Mouse (Mus musculus) heart, postnatal 25 days (tissue): Measurements from ENCODE around the gene Rpl28. TPM values are rescaled to one million over a fixed set of nuclear protein-coding genes. Genes with fewer than 3 reads are reported as not detected.

Experiments
- DNase-seq: peaks from one replicate; pipeline ENCODE4 v3.0.0; 2022; ENCODE audit warnings: low spot score
- intact Hi-C: fragments of 180-260 bp; cut with DNase I; formaldehyde crosslinking; loops from one replicate; pipeline ENCODE4 v1.15.1; 2025
- total RNA-seq, 2 experiments: library from RNA; stranded (reverse); gene quantifications; 2 replicates each; pipeline ENCODE4 v1.2.3; 2021

Gene Rpl28
- total RNA-seq, 2 experiments from 2014 or later: 489 to 533 TPM

GRCm38 (mm10) chr7:4821690-4822089 is 29.0 kb downstream of the Rpl28 start:
- intact Hi-C loops: no loop called here
- DNase-seq: no peak

GRCm38 (mm10) chr7:4822162-4822907 is 29.7 kb downstream of the Rpl28 start:
- DNase-seq: no peak
- intact Hi-C loops: no loop called here

GRCm38 (mm10) chr7:4825365-4825764 is 32.7 kb downstream of the Rpl28 start:
- no peak for DNase-seq
- intact Hi-C loops: no loop called here

- intact Hi-C loops: no loop called here
- DNase-seq: no peak
These were observed 37.8 kb downstream of the Rpl28 start for GRCm38 (mm10) chr7:4830476-4830875.

GRCm38 (mm10) chr7:4835631-4836327 is 43.1 kb downstream of the Rpl28 start:
- intact Hi-C loops: no loop called here
- DNase-seq: no peak

GRCm38 (mm10) chr7:4836351-4836792 is 43.7 kb downstream of the Rpl28 start:
- intact Hi-C loops: no loop called here
- DNase-seq: no peak

- intact Hi-C loops: no loop called here
- no peak for DNase-seq
These were observed 45.0 kb downstream of the Rpl28 start for GRCm38 (mm10) chr7:4837639-4838038.

- DNase-seq: no peak
- intact Hi-C loops: no loop called here
These were observed 49.4 kb downstream of the Rpl28 start for GRCm38 (mm10) chr7:4842077-4842476.

- intact Hi-C loops: no loop called here
- no peak for DNase-seq
These were observed 50.0 kb downstream of the Rpl28 start for GRCm38 (mm10) chr7:4842634-4843131.

- intact Hi-C loops: no loop called here
- no peak for DNase-seq
These were observed 51.0 kb downstream of the Rpl28 start for GRCm38 (mm10) chr7:4843604-4844244.

GRCm38 (mm10) chr7:4844245-4844916 is 51.7 kb downstream of the Rpl28 start, which contains the start of gene Shisa7:
Shisa7 (minus strand) TSS chr7:4844696.
- DNase-seq: no peak
- intact Hi-C loops: no loop called here

Other genes starting within 250 kb of the Rpl28 start
- 1 to 10 TPM in 1 of 2 experiments, under 1 TPM in 1; 0.94 to 1.1 TPM for gene Syt5, start 245.3 kb upstream of the Rpl28 start, total RNA-seq
- not detected for gene Ptprh, start 188.8 kb upstream of the Rpl28 start, total RNA-seq
- 1 to 10 TPM; 4.9 to 6.4 TPM for gene Tmem86b, start 161.5 kb upstream of the Rpl28 start, total RNA-seq
- 10 to 100 TPM; 74.9 to 76.3 TPM for gene Ppp6r1, start 133.9 kb upstream of the Rpl28 start, total RNA-seq
- gene Hspbp1, start 107.8 kb upstream of the Rpl28 start, total RNA-seq: 10 to 100 TPM; 32.1 to 33.3 TPM
- 1 to 10 TPM; 1.1 to 1.3 TPM for gene Brsk1, start 102.3 kb upstream of the Rpl28 start, total RNA-seq
- gene Tmem150b, start 67.6 kb upstream of the Rpl28 start, total RNA-seq: under 1 TPM; 0.22 to 0.23 TPM
- 10 to 100 TPM; 16.4 to 20.7 TPM for gene Kmt5c, start 52.8 kb upstream of the Rpl28 start, total RNA-seq
- gene Cox6b2, start 39.8 kb upstream of the Rpl28 start, total RNA-seq: 1 to 10 TPM; 1.5 to 1.7 TPM
- gene Fam71e2, start 21.6 kb upstream of the Rpl28 start, total RNA-seq: not detected
- gene Il11, start 10.0 kb upstream of the Rpl28 start, total RNA-seq: under 1 TPM in 1 of 2 experiments, not detected in 1; 0.26 TPM
- gene Tmem190, start 9.9 kb upstream of the Rpl28 start, total RNA-seq: not detected
- gene Tmem238, start 3.2 kb upstream of the Rpl28 start, total RNA-seq: 1 to 10 TPM; 3.5 to 4.3 TPM
- 10 to 100 TPM; 84.6 to 93.3 TPM for gene Ube2s, start 19.7 kb downstream of the Rpl28 start, total RNA-seq
- under 1 TPM in 1 of 2 experiments, not detected in 1; 0.08 TPM for gene Shisa7, start 51.8 kb downstream of the Rpl28 start, total RNA-seq
- 1 to 10 TPM; 3.5 to 5.3 TPM for gene Isoc2b, start 77.4 kb downstream of the Rpl28 start, total RNA-seq
- gene Isoc2a, start 84.3 kb downstream of the Rpl28 start, total RNA-seq: 10 to 100 TPM; 40.5 to 44.4 TPM
- not detected for gene Gm36210, start 113.6 kb downstream of the Rpl28 start, total RNA-seq
- 1 to 10 TPM; 7.9 to 8.1 TPM for gene Zfp628, start 122.3 kb downstream of the Rpl28 start, total RNA-seq
- gene Nat14, start 129.2 kb downstream of the Rpl28 start, total RNA-seq: 1 to 10 TPM; 3.8 to 5.4 TPM
- gene Ssc5d, start 132.9 kb downstream of the Rpl28 start, total RNA-seq: 1 to 10 TPM; 3.8 to 4.3 TPM
- gene Sbk2, start 171.5 kb downstream of the Rpl28 start, total RNA-seq: 10 to 100 TPM; 22.4 to 28.7 TPM
- gene Sbk3, start 178.3 kb downstream of the Rpl28 start, total RNA-seq: 10 to 100 TPM; 46.1 to 48.7 TPM
- 10 to 100 TPM; 14.9 to 18.0 TPM for gene Zfp579, start 203.3 kb downstream of the Rpl28 start, total RNA-seq
- gene Zfp524, start 221.5 kb downstream of the Rpl28 start, total RNA-seq: 1 to 10 TPM; 8.7 to 9.0 TPM
- 10 to 100 TPM; 13.6 to 24.2 TPM for gene Fiz1, start 221.8 kb downstream of the Rpl28 start, total RNA-seq
- not detected for gene Gm44973, start 222.6 kb downstream of the Rpl28 start, total RNA-seq
- gene Zfp865, start 227.5 kb downstream of the Rpl28 start, total RNA-seq: 10 to 100 TPM; 12.8 to 15.4 TPM
- under 1 TPM; 0.28 to 0.31 TPM for gene Ccdc106, start 227.7 kb downstream of the Rpl28 start, total RNA-seq
- not detected for gene 4632433K11Rik, start 241.2 kb downstream of the Rpl28 start, total RNA-seq
- 1 to 10 TPM; 5.3 to 6.1 TPM for gene Zfp784, start 245.6 kb downstream of the Rpl28 start, total RNA-seq